Comparison of ENCODE assay signal across 25 mouse cellular contexts in genomic region chr7:81351826-81352225, GRCm38 (mm10).
"Had no signal": no experiment of that assay in that cellular context is flagged by ENCODE, and none has a peak within 500 bp of the region (broad histone marks: within the 10 kb centered on the region; RNA-seq: fewer than 3 reads in every experiment).

No protein-coding gene starts in this region.

- H3K27ac ChIP-seq: intestine, embryonic 15.5 days; kidney, embryonic 15.5 days; left cerebral cortex, adult 2 months; limb, embryonic 12.5 days; limb, embryonic 15.5 days; liver, embryonic 12.5 days; liver, embryonic 15.5 days; lung, embryonic 15.5 days; midbrain, embryonic 10.5 days; midbrain, embryonic 13.5 days; neural tube, embryonic 13.5 days; stomach, postnatal 0 days had no signal

- H3K9me3 ChIP-seq: intestine, embryonic 15.5 days; kidney, embryonic 15.5 days; limb, embryonic 12.5 days; limb, embryonic 15.5 days; liver, embryonic 12.5 days; liver, embryonic 15.5 days; lung, embryonic 15.5 days; megakaryocyte, embryonic 14.5 days; midbrain, embryonic 10.5 days; midbrain, embryonic 13.5 days; neural tube, embryonic 13.5 days had no signal

- DNase-seq: kidney, adult 11 months; kidney, adult 8-10 months; kidney, postnatal 10 days; kidney, postnatal 36 days; layer of hippocampus, postnatal 36 days; lung, adult 18-20 months; lung, postnatal 10 days; lung, postnatal 36 days; right cerebral cortex, postnatal 14 days; right cerebral cortex, postnatal 4 days had no signal

- H3K27me3 ChIP-seq: intestine, embryonic 15.5 days; kidney, embryonic 15.5 days; limb, embryonic 12.5 days; limb, embryonic 15.5 days; neural tube, embryonic 13.5 days had no signal

- H3K9ac ChIP-seq: intestine, embryonic 15.5 days; kidney, embryonic 15.5 days; limb, embryonic 12.5 days; limb, embryonic 15.5 days; liver, embryonic 12.5 days; liver, embryonic 15.5 days; lung, embryonic 15.5 days; midbrain, embryonic 13.5 days; neural tube, embryonic 13.5 days had no signal

- H3K4me1 ChIP-seq: intestine, embryonic 15.5 days; kidney, embryonic 15.5 days; limb, embryonic 15.5 days; liver, embryonic 12.5 days; liver, embryonic 15.5 days; lung, embryonic 15.5 days; midbrain, embryonic 13.5 days; neural tube, embryonic 13.5 days had no signal

- ATAC-seq: intestine, embryonic 15.5 days; liver, embryonic 12.5 days; midbrain, embryonic 13.5 days; midbrain, embryonic 16.5 days had no signal

- H3K4me3 ChIP-seq: intestine, embryonic 15.5 days; kidney, embryonic 15.5 days; left cerebral cortex, adult 2 months; limb, embryonic 12.5 days; limb, embryonic 15.5 days; liver, embryonic 12.5 days; liver, embryonic 15.5 days; lung, embryonic 15.5 days; megakaryocyte, embryonic 14.5 days; midbrain, embryonic 10.5 days; midbrain, embryonic 13.5 days; myocyte; neural tube, embryonic 13.5 days had no signal

- H3K36me3 ChIP-seq: intestine, embryonic 15.5 days; kidney, embryonic 15.5 days; limb, embryonic 12.5 days; limb, embryonic 15.5 days; liver, embryonic 12.5 days; liver, embryonic 15.5 days; lung, embryonic 15.5 days; midbrain, embryonic 10.5 days; midbrain, embryonic 13.5 days; neural tube, embryonic 13.5 days had no signal

- H3K4me2 ChIP-seq: intestine, embryonic 15.5 days; kidney, embryonic 15.5 days; limb, embryonic 12.5 days; limb, embryonic 15.5 days; liver, embryonic 12.5 days; liver, embryonic 15.5 days; lung, embryonic 15.5 days; midbrain, embryonic 13.5 days; neural tube, embryonic 13.5 days had no signal
